Mouse (Mus musculus) neural tube, embryonic 13.5 days (tissue): ENCODE results near the gene Hjurp. TPM values are rescaled to one million over a fixed set of nuclear protein-coding genes. Genes with fewer than 3 reads are reported as not detected.

Experiments
- ATAC-seq: fragments of 200-750 bp; cut with Nextera tagmentation; 2 replicates; pipeline ENCODE4 v1.8.0; 2017; ENCODE audit warnings: low read depth, mild to moderate bottlenecking, moderate TSS enrichment, moderate library complexity
- H3K27ac ChIP-seq: fragments of 300-500 bp; sonication (generic); replicated peaks from 2 replicates; pipeline ENCODE4 v1.5.1; 2015; ENCODE audit warnings: moderate library complexity, mild to moderate bottlenecking, inconsistent platforms
- H3K27me3 ChIP-seq: fragments of 300-500 bp; sonication (generic); 2 replicates; pipeline ENCODE4 v1.6.1; 2015; ENCODE audit warnings: mild to moderate bottlenecking, inconsistent platforms
- H3K36me3 ChIP-seq: fragments of 300-500 bp; sonication (generic); 2 replicates; pipeline ENCODE4 v1.6.1; 2015; ENCODE audit warnings: mild to moderate bottlenecking, inconsistent platforms
- H3K4me1 ChIP-seq: fragments of 300-500 bp; sonication (generic); replicated peaks from 2 replicates; pipeline ENCODE4 v1.6.1; 2015; ENCODE audit warnings: inconsistent platforms
- H3K4me2 ChIP-seq: fragments of 300-500 bp; sonication (generic); 2 replicates; pipeline ENCODE4 v1.6.1; 2015; ENCODE audit warnings: inconsistent platforms, mild to moderate bottlenecking, moderate library complexity
- H3K4me3 ChIP-seq: fragments of 300-500 bp; sonication (generic); 2 replicates; pipeline ENCODE4 v1.5.1; 2015; ENCODE audit warnings: mild to moderate bottlenecking, inconsistent platforms
- H3K9ac ChIP-seq: fragments of 300-500 bp; sonication (generic); 2 replicates; pipeline ENCODE4 v1.6.1; 2015; ENCODE audit warnings: moderate library complexity, mild to moderate bottlenecking, inconsistent platforms
- H3K9me3 ChIP-seq: fragments of 300-500 bp; sonication (generic); 2 replicates; pipeline ENCODE4 v1.6.1; 2016; ENCODE audit warnings: inconsistent platforms
- WGBS: fragments of 180-500 bp; shearing (Covaris S2); methylation state at CpG from one replicate; pipeline ENCODE4 v1.1.7; 2015; 5-methylcytosine and 5-hydroxymethylcytosine counted together
- polyA plus RNA-seq: library from polyadenylated mRNA; unstranded; fragments of >200 nt; fragmentation: Nextera tagmentation; extraction: Ambion mirVana; gene quantifications from 2 replicates; pipeline ENCODE4 v1.2.1, GENCODE M21; 2015

The Hjurp gene
- polyA plus RNA-seq, 1 experiment from 2014 or later: 69.9 TPM

DNA sequence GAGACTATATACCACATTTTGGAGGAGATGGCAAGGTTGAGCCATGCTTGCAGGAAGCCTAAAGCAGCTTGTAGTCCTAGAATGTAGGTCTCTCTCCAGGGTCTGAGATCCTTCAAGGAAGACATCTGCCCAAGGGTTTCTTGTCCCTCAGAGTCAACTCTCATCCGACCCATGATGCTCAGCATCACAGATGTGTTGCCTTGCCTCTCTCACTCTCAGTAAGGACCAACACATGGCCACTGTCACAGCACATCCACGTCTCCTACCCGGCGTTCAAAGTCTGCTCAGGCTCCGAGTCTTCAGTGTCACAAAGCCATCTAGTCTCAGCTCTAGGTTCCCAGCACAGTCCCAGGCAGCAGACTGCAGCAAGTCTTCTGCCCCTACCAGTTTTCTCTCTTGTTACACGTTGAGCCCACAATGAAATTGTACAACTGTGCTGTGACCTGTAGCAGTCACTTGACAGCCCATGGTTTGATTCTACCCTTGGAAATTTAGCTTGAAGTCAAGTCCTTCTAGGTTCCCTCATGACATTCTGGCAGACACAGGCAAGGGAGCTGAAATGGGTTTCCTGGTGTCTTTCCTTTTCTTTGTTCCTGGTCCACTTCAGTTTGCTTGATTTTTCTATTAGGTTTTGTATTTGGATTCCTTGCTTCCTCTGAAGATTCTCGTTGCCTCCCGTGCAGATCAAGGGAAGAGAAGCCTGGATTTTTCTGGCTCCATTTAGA, 27.0 kb upstream of the Hjurp start:
- H3K4me1 ChIP-seq: no peaks in the 10 kb centered on the region
- no peak overlapping the region for H3K4me3 ChIP-seq
- peaks cover 92% of the 10 kb centered on the region for H3K9me3 ChIP-seq
- H3K36me3 ChIP-seq: no peaks in the 10 kb centered on the region
- H3K9ac ChIP-seq: no peak overlapping the region
- WGBS: 59% methylated on average over 8 of the region's 8 CpGs
- H3K4me2 ChIP-seq: no peak overlapping the region
- no peaks in the 10 kb centered on the region for H3K27me3 ChIP-seq
- H3K27ac ChIP-seq: no peak overlapping the region
- no peak for ATAC-seq

DNA sequence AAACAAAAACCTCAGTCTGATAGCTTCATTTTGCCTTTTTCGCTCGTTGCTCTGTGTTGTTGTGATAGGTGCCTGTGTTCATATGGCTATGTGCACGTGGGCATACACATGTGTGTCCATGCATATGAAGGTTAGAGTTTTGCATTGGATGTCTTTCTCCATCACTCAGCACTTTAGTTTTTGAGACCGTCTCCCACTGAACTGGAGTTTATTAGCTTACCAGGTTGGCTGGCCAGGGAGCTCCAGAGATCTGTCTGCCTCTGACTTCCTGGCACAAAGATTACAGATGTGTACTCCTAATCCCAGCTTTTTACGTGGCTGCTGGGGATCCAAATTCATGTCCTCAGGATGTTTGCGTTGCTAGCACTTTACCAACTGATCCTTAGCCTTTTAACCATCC, 26.3 kb upstream of the Hjurp start:
- Histone ChIP-seq H3K4me3 (no peak overlapping the region), H3K4me1 (no peaks in the 10 kb centered on the region), H3K27ac (no peak overlapping the region), H3K36me3 (no peaks in the 10 kb centered on the region), H3K4me2 (no peak overlapping the region), H3K27me3 (no peaks in the 10 kb centered on the region), H3K9me3 (peaks cover 92% of the 10 kb centered on the region), H3K9ac (no peak overlapping the region)
- ATAC-seq: no peak
- 65% methylated on average over 6 of the region's 6 CpGs for WGBS

DNA sequence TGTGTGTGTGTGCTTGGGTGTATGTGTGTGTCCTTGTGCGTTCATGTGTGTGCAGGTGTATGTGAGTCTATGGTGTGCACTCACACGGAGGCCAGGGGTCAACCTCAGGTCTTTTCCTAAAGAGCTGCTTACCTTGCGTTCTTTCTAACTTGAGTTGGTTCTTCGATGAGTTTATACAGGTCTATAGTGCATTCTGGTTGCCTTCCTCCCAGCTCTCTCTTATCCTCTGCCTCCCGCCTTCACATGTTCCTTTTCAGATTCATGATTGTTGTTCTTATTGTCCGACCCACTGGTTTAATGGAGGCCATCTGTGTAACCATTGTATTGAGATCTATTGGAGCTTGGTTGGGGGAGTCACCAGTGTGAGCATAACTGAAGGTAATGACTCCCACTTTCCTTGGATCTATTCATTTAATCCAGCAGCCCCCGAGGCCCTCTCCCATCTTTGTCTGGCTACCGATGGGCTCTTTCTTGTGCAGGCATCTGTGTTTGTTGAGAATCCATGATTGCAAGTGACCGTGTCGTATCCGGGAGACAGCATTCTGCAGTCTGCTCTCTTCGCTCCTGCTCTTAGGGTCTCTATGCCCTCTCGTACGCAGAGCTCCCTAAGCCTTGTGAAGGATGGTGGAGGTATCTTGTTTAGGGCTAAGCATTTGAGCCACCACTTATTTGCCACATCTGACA, 24.8 kb upstream of the Hjurp start:
- Histone ChIP-seq H3K9ac (no peak overlapping the region), H3K4me3 (no peak overlapping the region), H3K4me1 (no peaks in the 10 kb centered on the region), H3K27ac (no peak overlapping the region), H3K27me3 (no peaks in the 10 kb centered on the region), H3K4me2 (no peak overlapping the region), H3K36me3 (no peaks in the 10 kb centered on the region), H3K9me3 (peaks cover 88% of the 10 kb centered on the region)
- 63% methylated on average over 14 of the region's 14 CpGs for WGBS
- no peak for ATAC-seq

DNA sequence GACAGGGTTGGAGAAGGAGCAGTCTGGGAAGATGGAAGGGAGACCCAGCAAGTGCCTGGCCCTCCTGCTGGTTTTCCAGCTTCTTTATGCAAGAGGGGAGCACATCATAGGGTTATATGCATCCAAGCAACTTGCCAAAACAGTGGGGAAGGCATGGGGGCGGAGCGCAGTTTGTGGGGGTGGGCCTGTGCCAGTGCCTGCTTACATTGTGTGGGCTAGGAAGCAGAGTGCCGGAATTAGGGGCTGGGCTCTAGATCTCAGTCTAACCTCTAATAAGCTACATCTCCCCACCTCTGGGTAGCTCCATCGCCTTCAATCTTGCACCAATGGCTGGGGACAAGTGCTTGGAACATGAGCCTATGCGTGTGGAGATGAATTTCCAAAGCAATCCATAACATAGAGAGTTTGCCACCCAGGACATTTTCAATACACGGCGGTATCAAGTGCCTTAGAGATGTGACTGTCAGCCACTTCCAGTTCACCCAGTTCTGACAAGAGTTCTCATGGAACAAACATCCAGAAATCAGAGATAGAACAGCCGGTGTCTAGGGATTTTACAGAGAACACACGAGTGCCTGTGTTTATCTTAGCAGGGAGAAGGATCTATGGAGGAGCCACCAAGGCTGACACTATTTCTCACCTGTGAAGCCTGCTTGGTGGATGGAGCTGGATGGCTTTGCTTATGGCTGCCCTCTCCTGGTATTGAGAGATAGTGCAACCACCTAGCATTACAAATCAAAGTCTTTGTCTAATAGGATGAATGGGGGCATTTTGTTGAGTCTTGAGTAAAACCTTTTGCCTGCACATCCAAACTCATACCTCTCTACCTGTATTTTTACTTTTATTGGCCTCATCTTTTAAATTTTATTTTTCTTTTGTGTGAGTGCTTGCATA, 23.9 kb upstream of the Hjurp start:
- Histone ChIP-seq H3K9me3 (peaks cover 86% of the 10 kb centered on the region), H3K9ac (no peak overlapping the region), H3K27me3 (no peaks in the 10 kb centered on the region), H3K4me2 (no peak overlapping the region), H3K4me1 (no peaks in the 10 kb centered on the region), H3K36me3 (no peaks in the 10 kb centered on the region), H3K4me3 (no peak overlapping the region), H3K27ac (no peak overlapping the region)
- 71% methylated on average over 9 of the region's 9 CpGs for WGBS
- ATAC-seq: peak; percentile 16; the same call in 1 of the 2 replicates

DNA sequence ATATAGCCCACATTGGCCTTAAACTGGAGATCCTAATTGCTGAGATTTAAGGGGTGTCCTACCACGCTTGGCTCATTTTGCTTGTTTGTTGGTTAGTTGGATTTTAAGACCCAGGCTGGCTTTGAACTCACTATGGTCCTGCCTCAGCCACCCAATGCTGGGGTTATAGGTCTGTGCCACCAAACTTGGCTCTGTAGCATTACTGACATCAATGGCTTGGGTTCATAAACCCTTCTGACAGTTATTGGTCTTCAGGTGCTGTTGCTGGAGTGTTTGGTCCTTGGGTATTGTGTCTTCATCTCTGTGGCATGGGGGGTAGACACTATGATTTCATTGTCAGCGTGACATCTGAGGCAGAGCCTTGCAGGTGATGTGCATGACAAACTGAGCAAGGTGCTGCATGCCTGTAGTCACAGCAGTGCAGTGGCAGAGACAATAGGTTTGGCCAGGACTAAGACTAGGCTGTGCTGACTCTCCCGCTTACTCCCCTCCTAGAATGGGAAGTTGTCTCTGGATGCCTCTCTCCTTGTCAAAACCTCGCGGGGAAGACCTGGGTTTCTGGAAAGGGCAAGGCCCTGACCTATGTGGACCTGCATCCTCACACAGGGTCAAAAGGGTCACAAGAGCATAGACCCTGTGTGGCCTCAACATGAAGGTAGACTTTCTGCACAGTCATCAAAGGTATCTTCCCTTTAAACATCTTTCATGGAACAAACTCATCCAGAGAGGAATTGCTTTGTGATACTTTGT, 23.0 kb upstream of the Hjurp start:
- 44% methylated on average over 5 of the region's 5 CpGs for WGBS
- Histone ChIP-seq H3K4me2 (no peak overlapping the region), H3K27me3 (no peaks in the 10 kb centered on the region), H3K9me3 (peaks cover 87% of the 10 kb centered on the region), H3K9ac (no peak overlapping the region), H3K36me3 (no peaks in the 10 kb centered on the region), H3K4me3 (no peak overlapping the region), H3K4me1 (no peaks in the 10 kb centered on the region), H3K27ac (no peak overlapping the region)
- ATAC-seq: no peak

DNA sequence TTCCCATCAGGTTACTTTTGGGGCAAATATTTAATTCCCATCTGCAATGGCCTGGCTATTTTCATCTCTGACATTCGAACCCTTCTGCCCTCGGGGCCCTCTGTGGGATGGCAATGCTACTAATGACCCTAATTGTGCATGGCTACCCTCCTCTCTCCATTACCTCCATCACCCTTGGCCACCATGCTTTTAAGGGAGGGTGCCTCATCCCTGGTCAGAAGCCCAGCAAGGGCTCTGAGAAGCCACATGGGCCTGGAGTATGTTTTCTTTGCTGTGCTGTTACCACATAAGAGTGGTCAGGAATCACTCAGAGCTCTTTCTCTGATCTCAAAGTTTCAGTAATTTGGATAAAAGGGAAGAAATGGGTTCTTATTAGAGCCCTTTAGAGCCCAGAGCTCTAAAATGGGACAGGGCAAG, 22.1 kb upstream of the Hjurp start:
- H3K27me3 ChIP-seq: no peaks in the 10 kb centered on the region
- no peak overlapping the region for H3K9ac ChIP-seq
- no peak overlapping the region for H3K27ac ChIP-seq
- H3K4me3 ChIP-seq: no peak overlapping the region
- no peak for ATAC-seq
- no peaks in the 10 kb centered on the region for H3K36me3 ChIP-seq
- peaks cover 86% of the 10 kb centered on the region for H3K9me3 ChIP-seq
- WGBS: 81% methylated on average over 2 of the region's 2 CpGs
- no peak overlapping the region for H3K4me2 ChIP-seq
- H3K4me1 ChIP-seq: no peaks in the 10 kb centered on the region

DNA sequence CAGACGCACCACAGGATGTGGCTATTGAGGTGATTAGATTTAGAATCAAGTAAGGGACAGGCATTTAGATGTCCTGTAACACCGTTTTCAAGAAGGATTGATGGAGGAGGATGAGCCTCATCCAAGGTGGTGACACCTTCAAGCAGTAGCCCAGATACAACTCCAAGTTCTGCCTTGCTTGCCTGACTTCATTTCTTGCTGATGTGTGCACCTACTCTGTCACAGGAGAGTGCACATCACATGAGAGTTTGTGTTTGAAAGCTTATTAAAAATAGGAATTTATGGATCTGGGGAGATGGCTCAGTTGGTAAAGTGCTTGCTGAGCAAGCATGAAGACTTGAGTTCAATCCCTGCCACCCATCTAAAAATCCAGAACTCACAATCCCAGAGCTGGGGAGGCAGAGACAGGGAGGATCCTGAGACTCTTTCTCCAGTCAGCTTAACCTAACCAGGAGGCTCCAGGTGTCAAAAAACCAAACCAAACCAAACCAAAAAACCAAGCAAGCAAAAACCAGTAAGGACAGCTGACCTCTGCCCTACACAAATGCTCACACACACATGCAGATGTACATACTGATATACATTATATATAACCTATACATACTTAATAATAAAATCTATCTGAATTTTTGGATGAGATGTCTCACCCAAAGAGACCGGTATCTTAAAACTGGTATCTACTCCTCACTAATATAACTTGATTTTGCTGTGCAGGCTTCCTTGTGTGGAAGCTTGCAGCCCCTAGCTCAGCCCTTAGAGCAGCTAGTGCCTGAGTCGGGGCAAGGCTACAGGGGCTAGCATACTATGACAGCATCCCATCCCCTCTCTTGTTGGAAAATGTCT, 21.5 kb upstream of the Hjurp start:
- Histone ChIP-seq H3K4me3 (no peak overlapping the region), H3K9ac (no peak overlapping the region), H3K36me3 (no peaks in the 10 kb centered on the region), H3K4me1 (no peaks in the 10 kb centered on the region), H3K9me3 (peaks cover 83% of the 10 kb centered on the region), H3K27ac (no peak overlapping the region), H3K4me2 (no peak overlapping the region), H3K27me3 (no peaks in the 10 kb centered on the region)
- no peak for ATAC-seq
- 59% methylated on average over 4 of the region's 4 CpGs for whole genome bisulfite sequencing

DNA sequence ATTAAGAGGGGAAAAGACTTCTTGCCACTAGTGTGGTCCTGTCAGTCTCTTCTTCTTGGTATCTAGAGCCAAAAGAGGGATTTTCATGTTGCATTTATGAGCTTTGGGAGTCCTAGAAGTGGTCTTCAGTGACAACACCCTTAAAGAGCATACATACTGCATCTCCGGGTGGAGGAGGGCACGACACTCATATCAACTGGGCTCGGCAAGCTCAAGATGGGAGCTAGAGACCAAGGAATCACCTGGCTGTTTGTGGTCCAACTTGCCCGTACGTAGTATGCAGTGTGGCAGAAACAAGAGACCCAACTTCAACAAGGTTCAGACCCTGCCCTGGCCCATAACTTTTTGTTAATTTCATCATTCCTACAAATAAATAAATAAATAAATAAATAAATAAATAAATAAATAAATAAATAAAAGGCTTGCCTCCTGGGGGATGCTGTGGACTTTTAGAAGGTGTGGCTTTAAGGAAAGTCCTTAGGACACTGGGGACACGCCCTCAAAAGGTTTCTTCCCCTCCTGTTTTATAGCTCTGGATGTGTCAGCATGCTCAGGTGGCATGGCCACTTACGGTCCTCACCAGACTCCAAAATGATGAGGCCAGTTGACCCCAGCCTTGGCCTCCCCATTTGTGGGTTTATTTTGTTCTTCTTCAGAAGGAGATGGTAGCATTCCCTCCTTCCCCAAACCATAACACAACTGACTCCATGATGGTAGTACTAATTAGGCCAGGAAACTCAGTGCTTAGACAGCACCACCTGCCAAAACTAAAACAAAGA, 20.2 kb upstream of the Hjurp start:
- ATAC-seq: no peak
- Histone ChIP-seq H3K4me2 (no peak overlapping the region), H3K36me3 (no peaks in the 10 kb centered on the region), H3K4me1 (no peaks in the 10 kb centered on the region), H3K27me3 (no peaks in the 10 kb centered on the region), H3K9ac (no peak overlapping the region), H3K27ac (no peak overlapping the region), H3K9me3 (peaks cover 74% of the 10 kb centered on the region), H3K4me3 (no peak overlapping the region)
- 68% methylated on average over 7 of the region's 7 CpGs for WGBS

DNA sequence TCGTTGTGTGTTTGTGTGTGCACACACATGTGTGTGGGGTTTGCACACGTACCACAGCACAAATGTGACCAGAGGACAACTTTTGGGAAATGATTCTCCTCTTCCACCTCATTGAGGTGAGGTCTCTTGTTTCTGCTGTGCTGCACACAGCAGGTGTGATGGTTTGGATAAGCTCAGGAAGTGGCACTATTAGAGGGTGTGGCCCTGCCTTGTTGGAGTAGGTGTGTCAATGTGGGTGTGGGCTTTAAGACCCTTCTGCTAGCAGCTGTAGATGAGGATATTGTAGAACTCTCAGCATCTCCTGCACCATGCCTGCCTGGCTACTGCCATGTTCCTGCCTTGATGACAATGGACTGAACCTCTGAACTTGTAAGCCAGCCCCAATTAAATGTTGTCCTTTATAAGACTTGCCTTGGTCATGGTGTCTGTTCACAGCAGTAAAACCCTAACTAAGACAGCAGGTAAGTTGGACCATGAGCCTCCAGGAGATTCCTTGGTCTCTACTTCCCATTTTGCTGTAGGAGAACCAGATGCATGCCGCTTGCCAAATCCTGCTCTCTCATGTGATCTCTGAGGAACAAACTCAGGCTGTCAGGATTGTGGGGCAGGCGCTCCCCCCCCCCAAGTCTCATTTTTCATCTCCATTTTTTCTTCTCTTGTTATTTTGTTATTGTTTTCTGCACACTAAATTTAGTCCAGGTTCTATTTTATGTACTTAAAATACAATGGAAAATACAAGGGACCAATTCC, 18.9 kb upstream of the Hjurp start:
- no peak for ATAC-seq
- no peaks in the 10 kb centered on the region for H3K36me3 ChIP-seq
- H3K4me1 ChIP-seq: no peaks in the 10 kb centered on the region
- no peak overlapping the region for H3K9ac ChIP-seq
- H3K4me3 ChIP-seq: no peak overlapping the region
- H3K4me2 ChIP-seq: no peak overlapping the region
- H3K27ac ChIP-seq: no peak overlapping the region
- 76% methylated on average over 4 of the region's 4 CpGs for WGBS
- no peaks in the 10 kb centered on the region for H3K27me3 ChIP-seq
- H3K9me3 ChIP-seq: peaks cover 71% of the 10 kb centered on the region

DNA sequence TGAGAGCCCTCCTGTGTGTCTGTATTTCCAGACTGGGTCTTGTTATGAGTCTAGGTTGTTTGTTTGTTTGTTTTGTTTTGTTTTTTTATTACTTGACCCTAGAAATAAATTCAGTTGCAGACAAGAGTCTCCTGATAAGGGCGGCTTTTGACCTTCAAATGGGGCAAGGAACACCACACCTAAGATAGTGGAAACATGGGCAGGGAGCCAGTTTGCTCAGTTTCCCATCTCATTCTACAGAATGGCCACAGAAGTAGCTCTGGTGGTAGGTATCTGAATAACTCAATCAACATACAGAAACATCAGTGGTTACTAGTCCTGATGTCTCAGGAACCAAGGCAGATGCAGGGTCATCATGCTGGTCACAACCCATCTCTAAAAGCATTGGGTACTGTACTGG, 17.2 kb upstream of the Hjurp start:
- WGBS: 13% methylated on average over 1 of the region's 1 CpGs
- no peak overlapping the region for H3K9ac ChIP-seq
- ATAC-seq: no peak
- H3K36me3 ChIP-seq: no peaks in the 10 kb centered on the region
- no peak overlapping the region for H3K27ac ChIP-seq
- H3K9me3 ChIP-seq: peaks cover 68% of the 10 kb centered on the region
- no peak overlapping the region for H3K4me3 ChIP-seq
- no peak overlapping the region for H3K4me2 ChIP-seq
- H3K4me1 ChIP-seq: no peaks in the 10 kb centered on the region
- H3K27me3 ChIP-seq: no peaks in the 10 kb centered on the region
